Mouse (Mus musculus): ENCODE results near the gene Med13l.

Med13l gene

GRCm38 (mm10) chr5:118725425-118725824, 164.9 kb downstream of the Med13l start:
- no peak for DNase-seq (ENCODE audit: extremely low read depth, low read depth)

DNA sequence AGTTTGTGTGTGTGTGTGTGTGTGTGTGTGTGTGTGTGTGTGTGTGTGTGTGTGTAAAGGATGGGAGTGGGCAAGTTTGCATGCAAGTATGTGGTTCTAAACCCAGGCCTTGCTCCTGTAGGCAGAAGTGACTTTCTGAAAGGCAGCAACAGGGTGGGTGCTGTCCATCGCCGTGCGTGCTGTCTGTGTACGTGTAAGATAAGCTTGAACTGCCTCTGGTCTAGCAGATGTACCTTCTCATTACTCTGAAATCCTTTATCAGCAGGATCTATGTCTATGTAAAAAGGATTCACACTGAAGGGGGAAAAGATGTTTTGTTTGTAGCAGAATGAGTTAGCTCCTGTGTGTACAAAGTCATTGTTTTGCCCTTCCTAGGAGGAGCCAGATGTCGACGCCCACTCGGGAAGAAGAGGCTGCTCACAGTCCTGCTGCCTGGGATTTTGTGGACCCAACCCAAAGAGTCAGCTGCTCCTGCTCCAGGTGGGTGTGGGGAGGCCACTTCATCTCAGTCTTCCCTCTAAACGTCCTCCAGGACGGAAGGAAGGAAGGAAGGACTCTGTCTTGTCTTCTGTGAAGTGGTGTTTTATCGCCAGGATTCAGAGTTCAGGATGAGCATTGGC, 165.5 kb downstream of the Med13l start:
- no peak for DNase-seq (ENCODE audit: extremely low read depth, low read depth)

- DNase-seq (ENCODE audit: extremely low read depth, low read depth), result no peak
These were observed 166.9 kb downstream of the Med13l start for GRCm38 (mm10) chr5:118727336-118727735.

DNA sequence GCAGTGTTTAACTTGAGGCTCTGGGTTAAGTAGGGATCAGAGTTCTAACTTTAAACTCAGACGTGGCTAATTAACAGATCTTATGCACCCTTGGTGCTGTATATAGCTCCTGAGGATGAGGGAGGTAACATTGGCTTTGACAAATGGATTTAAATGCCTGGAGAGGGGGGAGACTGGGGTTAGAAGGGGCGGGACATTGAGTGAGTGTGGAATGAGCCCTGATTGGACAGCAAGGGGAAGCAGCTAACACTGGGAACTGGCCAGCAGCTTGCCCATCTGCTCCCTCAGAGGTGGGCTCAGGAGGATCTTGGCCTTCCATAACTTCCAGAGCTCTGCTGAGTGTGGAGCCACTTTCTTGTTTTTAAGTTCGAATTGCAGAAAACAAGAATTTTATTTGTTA, 171.7 kb downstream of the Med13l start:
- DNase-seq (ENCODE audit: extremely low read depth, low read depth), result no peak

DNA sequence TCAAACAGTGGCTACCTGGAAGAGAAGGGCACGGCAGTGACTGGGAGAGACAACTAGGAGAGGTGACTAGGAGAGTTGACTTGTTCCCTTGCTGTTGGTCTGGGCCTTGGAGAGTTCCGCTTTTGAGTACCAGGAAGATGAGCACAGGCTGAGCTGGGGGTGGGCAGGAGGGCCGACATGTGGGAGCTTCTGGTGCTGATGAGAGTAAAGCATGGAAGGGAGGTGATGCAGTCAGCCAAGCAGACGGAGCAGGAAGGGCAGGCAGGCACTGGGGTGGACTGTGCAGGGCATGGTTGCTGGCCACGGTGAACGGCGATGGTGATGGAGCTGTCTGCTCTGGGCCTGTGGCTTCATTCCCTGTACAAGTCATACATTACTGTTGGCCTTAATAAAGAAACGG, 172.2 kb downstream of the Med13l start:
- DNase-seq (ENCODE audit: extremely low read depth, low read depth), result no peak

DNA sequence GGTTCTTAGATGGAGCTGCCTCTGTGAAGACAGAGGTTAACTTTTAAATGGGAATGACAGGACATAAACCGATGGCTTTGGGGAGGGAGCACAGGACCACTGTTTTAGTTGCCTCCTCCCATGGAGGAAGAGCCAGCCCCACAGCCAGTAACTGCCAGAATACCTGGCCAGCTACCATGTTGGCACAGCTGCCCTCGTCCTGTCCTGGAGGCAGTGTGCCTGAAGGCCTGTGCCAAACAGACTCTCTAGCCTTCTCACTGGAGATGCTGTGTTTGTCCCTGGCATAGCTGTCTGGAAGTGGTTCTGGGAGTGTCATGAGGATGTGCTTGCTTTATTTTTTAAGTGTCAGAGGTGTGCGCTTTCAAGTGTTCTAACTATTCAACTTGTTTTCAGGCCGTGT, 173.1 kb downstream of the Med13l start:
- no peak for DNase-seq (ENCODE audit: extremely low read depth, low read depth)

GRCm38 (mm10) chr5:118734455-118734854, 174.0 kb downstream of the Med13l start:
- DNase-seq (ENCODE audit: extremely low read depth, low read depth), result no peak

GRCm38 (mm10) chr5:118735738-118736137, 175.3 kb downstream of the Med13l start:
- DNase-seq (ENCODE audit: extremely low read depth, low read depth), result no peak

DNA sequence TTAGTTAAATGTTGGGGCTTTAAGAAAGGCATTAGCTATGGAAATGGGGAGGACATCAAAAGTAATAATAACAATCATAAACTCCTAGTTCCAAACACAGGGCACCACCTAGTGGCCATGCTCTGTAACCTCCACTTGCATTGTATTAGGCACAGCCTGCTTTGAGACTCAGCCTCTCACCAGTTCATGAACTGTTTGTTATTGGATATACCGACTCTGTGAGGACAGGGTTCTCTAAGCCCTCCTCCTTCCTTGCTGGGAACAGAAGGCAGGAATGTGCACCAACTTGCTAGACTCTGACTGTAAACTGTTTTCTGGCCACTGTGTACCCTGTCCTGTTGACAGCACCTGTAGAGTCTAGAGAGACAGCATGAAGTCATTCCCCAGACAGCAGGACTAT, 177.1 kb downstream of the Med13l start:
- peak; percentile 23 for DNase-seq (ENCODE audit: extremely low read depth, low read depth)

- DNase-seq (ENCODE audit: extremely low read depth, low read depth), result no peak
These were observed 182.6 kb downstream of the Med13l start for GRCm38 (mm10) chr5:118743067-118743466.

DNA sequence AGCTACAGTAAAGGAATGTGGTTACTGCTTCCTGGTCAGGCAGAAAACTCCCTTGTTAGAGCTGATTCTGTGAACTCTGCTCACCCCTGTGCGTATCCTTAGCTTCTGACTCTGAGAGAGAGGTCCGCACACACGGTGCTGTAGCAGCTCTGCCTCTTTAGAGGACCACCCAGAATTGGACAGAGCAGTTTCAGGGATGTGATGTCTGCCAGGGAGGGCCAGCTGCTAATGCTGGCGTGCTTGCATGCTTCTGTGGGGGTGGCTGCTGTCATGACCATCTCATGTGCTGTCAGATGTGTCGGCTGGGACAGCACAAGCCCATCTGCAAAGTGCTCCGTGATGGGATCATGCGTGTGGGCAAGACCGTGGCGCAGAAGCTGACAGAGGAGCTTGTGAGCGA, 186.5 kb downstream of the Med13l start:
- no peak for DNase-seq (ENCODE audit: extremely low read depth, low read depth)

DNA sequence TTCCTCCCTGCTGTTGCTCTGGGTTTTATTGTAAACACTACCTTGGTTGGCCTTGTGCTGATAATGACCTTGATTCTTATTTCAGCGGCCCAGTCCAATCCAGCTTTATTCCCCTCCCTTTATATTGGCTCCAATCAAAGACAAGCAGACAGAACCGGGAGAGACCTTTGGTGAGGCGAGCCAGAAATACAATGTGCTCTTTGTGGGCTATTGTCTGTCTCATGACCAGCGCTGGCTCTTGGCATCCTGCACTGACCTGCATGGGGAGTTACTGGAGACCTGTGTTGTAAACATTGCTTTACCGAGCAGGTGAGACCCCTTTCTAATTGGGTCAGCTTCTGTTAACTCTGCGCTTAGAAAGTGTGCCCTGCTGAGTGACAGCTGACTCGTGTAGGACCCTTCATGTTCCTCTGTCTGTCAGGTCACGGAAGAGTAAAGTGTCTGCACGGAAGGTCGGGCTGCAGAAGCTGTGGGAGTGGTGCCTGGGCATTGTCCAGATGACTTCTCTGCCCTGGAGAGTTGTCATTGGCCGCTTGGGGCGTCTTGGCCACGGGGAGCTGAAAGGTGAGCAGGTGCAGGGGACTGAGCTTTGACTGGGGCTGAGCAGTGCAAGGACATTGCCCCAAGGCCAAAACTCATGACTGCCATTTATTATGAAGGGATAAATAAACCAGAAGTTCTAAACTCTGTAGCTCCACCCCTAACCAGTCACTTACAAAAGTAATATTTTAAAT, 191.1 kb downstream of the Med13l start:
- no peak for DNase-seq (ENCODE audit: extremely low read depth, low read depth)

GRCm38 (mm10) chr5:118752868-118753267, 192.4 kb downstream of the Med13l start:
- DNase-seq (ENCODE audit: extremely low read depth, low read depth), result no peak

GRCm38 (mm10) chr5:118753471-118754044, 193.1 kb downstream of the Med13l start:
- DNase-seq (ENCODE audit: extremely low read depth, low read depth), result no peak

DNA sequence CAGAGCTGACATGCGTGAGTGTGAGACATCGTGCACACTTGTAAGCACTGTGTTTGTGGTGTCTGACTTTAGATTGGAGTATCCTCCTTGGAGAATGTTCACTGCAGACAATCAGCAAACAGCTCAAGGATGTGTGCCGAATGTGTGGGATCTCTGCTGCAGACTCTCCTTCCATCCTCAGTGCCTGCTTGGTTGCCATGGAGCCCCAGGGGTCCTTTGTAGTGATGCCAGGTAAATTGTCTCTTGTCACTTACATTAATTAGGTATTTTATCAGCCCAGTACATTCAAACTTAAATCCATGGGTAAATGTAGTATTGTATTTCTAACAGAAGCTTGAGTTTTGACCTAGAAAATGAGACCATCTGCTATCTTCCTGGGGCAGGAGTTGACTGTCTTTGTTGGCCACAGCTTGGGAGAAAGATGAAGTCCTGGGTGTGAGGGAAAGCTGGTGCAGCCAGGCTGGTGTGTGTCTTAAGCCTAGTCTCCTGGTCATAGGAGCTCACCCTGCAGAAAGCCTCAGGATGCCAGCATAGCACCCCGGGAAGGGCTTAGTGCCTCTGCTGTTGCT, 193.8 kb downstream of the Med13l start:
- DNase-seq (ENCODE audit: extremely low read depth, low read depth), result no peak

- no peak for DNase-seq (ENCODE audit: extremely low read depth, low read depth)
These were observed 195.6 kb downstream of the Med13l start for GRCm38 (mm10) chr5:118756078-118756477.

- no peak for DNase-seq (ENCODE audit: extremely low read depth, low read depth)
These were observed 197.2 kb downstream of the Med13l start for GRCm38 (mm10) chr5:118757396-118758301.

DNA sequence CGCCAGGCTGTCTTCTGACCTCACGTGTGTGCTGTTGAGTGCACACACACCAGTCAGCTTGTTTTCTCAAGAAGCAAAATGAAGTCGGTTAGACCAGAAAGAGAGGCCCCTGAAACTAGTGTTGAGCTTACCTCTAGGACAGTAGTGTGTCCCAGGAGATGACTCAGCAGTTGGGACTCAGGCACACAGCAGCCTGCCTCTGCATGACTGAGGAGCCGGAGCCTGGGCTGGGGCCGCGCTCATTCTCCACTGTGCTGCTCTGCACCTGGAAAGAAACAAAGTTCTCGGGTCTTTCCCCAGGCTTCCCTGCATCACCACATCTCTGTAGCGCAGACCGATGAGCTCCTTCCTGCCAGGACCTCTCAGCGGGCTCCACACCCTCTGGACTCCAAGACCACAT, 200.5 kb downstream of the Med13l start:
- DNase-seq (ENCODE audit: extremely low read depth, low read depth), result no peak

GRCm38 (mm10) chr5:118762499-118763185, 202.2 kb downstream of the Med13l start:
- DNase-seq (ENCODE audit: extremely low read depth, low read depth), result no peak

DNA sequence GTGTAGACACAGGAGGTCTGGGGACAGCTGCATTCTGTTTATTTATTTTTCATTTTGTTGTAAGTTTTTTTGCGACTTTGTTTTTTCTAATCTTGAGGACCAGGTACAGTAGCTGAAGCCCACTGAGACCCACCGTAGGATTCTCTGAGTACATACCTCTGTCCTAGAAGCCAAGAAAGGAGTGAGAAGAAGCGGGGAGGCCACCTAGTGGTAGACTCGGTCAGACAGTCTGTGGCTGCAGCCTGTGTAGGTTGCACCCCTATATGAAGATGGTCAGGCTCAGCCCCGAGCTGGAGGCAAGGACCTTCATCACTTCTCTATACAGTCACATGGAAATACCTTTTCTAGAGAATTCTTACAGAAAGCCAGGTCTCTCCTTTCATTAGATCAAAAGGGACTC, 202.9 kb downstream of the Med13l start:
- no peak for DNase-seq (ENCODE audit: extremely low read depth, low read depth)

DNA sequence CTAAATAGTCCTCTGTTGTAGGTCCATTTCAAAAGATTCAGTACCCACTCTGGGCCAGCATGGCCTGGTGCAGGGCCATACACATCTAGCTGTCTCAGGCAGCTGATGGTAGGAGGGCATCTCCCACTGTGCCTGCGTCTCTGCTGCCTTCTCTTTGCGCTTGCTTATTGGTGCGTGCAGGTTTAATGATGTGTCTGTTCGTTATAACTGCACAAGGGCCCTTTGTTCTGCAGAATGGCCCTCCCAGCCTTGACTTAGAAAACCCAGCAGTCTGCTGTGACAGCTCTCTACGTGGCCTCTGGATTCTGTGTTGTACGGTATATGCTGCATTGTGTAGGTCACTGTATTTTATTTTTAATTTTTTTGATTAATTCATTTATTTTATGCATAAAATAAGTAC, 208.7 kb downstream of the Med13l start:
- DNase-seq (ENCODE audit: extremely low read depth, low read depth), result no peak
